ENCODE assay signal across 13 mouse cellular contexts in genomic region chr8:8812051-8812806, GRCm38 (mm10).
DNase-seq lines count a peak whose midpoint lies in the region; ATAC-seq and TF ChIP-seq lines count a peak whose summit lies in the region.
"Had no signal": no experiment of that assay in that cellular context is flagged by ENCODE, and none has a peak within 500 bp of the region (broad histone marks: within the 10 kb centered on the region; RNA-seq: fewer than 3 reads in every experiment).

No protein-coding gene starts in this region.

- no peaks in the 10 kb centered on the region for H3K4me1 ChIP-seq in intestine, embryonic 15.5 days (replicated peaks)
- H3K4me1 ChIP-seq in intestine, postnatal 0 days (replicated peaks; ENCODE audit: control insufficient read depth, insufficient read depth, low read length): no peaks in the 10 kb centered on the region
- H3K4me1 ChIP-seq in embryonic facial prominence, embryonic 11.5 days (ENCODE audit: control insufficient read depth, insufficient read depth, low read length): no peaks in the 10 kb centered on the region
- H3K4me1 ChIP-seq in limb, embryonic 11.5 days (ENCODE audit: control insufficient read depth, insufficient read depth, low read length): no peaks in the 10 kb centered on the region
- H3K4me1 ChIP-seq: midbrain, embryonic 13.5 days had no signal

- WGBS in intestine, embryonic 15.5 days: 67% methylated on average over 21 of the region's 21 CpGs
- WGBS in intestine, postnatal 0 days: 69% methylated on average over 21 of the region's 21 CpGs
- WGBS in embryonic facial prominence, embryonic 11.5 days: 62% methylated on average over 21 of the region's 21 CpGs
- 59% methylated on average over 21 of the region's 21 CpGs for WGBS in limb, embryonic 11.5 days

- no peak overlapping the region for H3K27ac ChIP-seq in intestine, embryonic 15.5 days
- no peak overlapping the region for H3K27ac ChIP-seq in intestine, postnatal 0 days (ENCODE audit: low read depth, low read length)
- H3K27ac ChIP-seq in embryonic facial prominence, embryonic 11.5 days (replicated peaks; ENCODE audit: low read depth, low read length): no peak overlapping the region; the same call in 1 of the 2 replicates
- no peak overlapping the region for H3K27ac ChIP-seq in limb, embryonic 11.5 days (replicated peaks; ENCODE audit: low read depth, low read length)
- H3K27ac ChIP-seq: left cerebral cortex, adult 2 months; liver, embryonic 14.5 days; midbrain, embryonic 13.5 days had no signal

- peak; percentile 58; the same call in 1 of the 2 replicates for ATAC-seq in intestine, embryonic 15.5 days
- no peak for ATAC-seq in intestine, postnatal 0 days
- no peak for ATAC-seq in embryonic facial prominence, embryonic 11.5 days (replicated peaks; ENCODE audit: insufficient number of reproducible peaks, low FRiP score, low TSS enrichment, low read depth)
- ATAC-seq in limb, embryonic 11.5 days (ENCODE audit: insufficient number of reproducible peaks, low FRiP score, low TSS enrichment, low read depth): no peak
- ATAC-seq: midbrain, embryonic 13.5 days had no signal

- no peaks in the 10 kb centered on the region for H3K9me3 ChIP-seq in intestine, embryonic 15.5 days
- H3K9me3 ChIP-seq in intestine, postnatal 0 days (ENCODE audit: control insufficient read depth): no peaks in the 10 kb centered on the region
- no peaks in the 10 kb centered on the region for H3K9me3 ChIP-seq in embryonic facial prominence, embryonic 11.5 days (replicated peaks; ENCODE audit: control insufficient read depth, low read length)
- peaks cover 2% of the 10 kb centered on the region; the same call in 1 of the 2 replicates for H3K9me3 ChIP-seq in limb, embryonic 11.5 days (ENCODE audit: control insufficient read depth, low read length)
- H3K9me3 ChIP-seq: midbrain, embryonic 13.5 days had no signal

- no peaks in the 10 kb centered on the region for H3K36me3 ChIP-seq in intestine, embryonic 15.5 days
- no peaks in the 10 kb centered on the region for H3K36me3 ChIP-seq in intestine, postnatal 0 days (ENCODE audit: control insufficient read depth, insufficient read depth)
- H3K36me3 ChIP-seq in embryonic facial prominence, embryonic 11.5 days (replicated peaks; ENCODE audit: control insufficient read depth, insufficient read depth, low read depth, low read length): no peaks in the 10 kb centered on the region
- no peaks in the 10 kb centered on the region for H3K36me3 ChIP-seq in limb, embryonic 11.5 days (ENCODE audit: control insufficient read depth, insufficient read depth, low read length)
- H3K36me3 ChIP-seq: midbrain, embryonic 13.5 days had no signal

- H3K4me2 ChIP-seq in intestine, embryonic 15.5 days (replicated peaks): no peak overlapping the region
- no peak overlapping the region; the same call in 1 of the 2 replicates for H3K4me2 ChIP-seq in intestine, postnatal 0 days (replicated peaks; ENCODE audit: low read depth)
- H3K4me2 ChIP-seq in embryonic facial prominence, embryonic 11.5 days (ENCODE audit: low read depth, low read length): no peak overlapping the region
- no peak overlapping the region for H3K4me2 ChIP-seq in limb, embryonic 11.5 days (ENCODE audit: low read depth, severe bottlenecking)
- H3K4me2 ChIP-seq: midbrain, embryonic 13.5 days had no signal

- no peak overlapping the region for H3K4me3 ChIP-seq in intestine, embryonic 15.5 days (replicated peaks)
- no peak overlapping the region for H3K4me3 ChIP-seq in intestine, postnatal 0 days (ENCODE audit: low read depth, low read length)
- no peak overlapping the region for H3K4me3 ChIP-seq in embryonic facial prominence, embryonic 11.5 days (ENCODE audit: low read depth, low read length)
- H3K4me3 ChIP-seq in limb, embryonic 11.5 days (ENCODE audit: low read depth, low read length): no peak overlapping the region
- H3K4me3 ChIP-seq: left cerebral cortex, adult 2 months; midbrain, embryonic 13.5 days had no signal

- peak; percentile 44 for DNase-seq in embryo, embryonic 11 days
- no peak for DNase-seq in embryo, embryonic 9.5 days (ENCODE audit: extremely low spot score)
- peak; percentile 70 for DNase-seq in embryonic facial prominence, embryonic 11.5 days (ENCODE audit: low spot score)
- peak; percentile 36 for DNase-seq in limb, embryonic 11.5 days (ENCODE audit: low spot score)
- no peak for DNase-seq in cerebellum, adult 9-10 months
- DNase-seq in kidney, adult 18-20 months: no peak
- DNase-seq: cerebellum, postnatal 10 days; thymus, adult 18-20 months had no signal

- H3K27me3 ChIP-seq in intestine, embryonic 15.5 days (replicated peaks): no peaks in the 10 kb centered on the region
- no peaks in the 10 kb centered on the region for H3K27me3 ChIP-seq in intestine, postnatal 0 days (replicated peaks; ENCODE audit: control insufficient read depth, insufficient read depth, low read length)
- H3K27me3 ChIP-seq in embryonic facial prominence, embryonic 11.5 days (ENCODE audit: control insufficient read depth, insufficient read depth, low read length): no peaks in the 10 kb centered on the region
- no peaks in the 10 kb centered on the region for H3K27me3 ChIP-seq in limb, embryonic 11.5 days (ENCODE audit: control insufficient read depth, insufficient read depth, low read length)
- H3K27me3 ChIP-seq: midbrain, embryonic 13.5 days had no signal

- TF ChIP-seq CTCF in intestine, postnatal 0 days (IDR thresholded peaks at IDR 0.05; ENCODE audit: low read depth): no peak

- H3K9ac ChIP-seq in intestine, embryonic 15.5 days: no peak overlapping the region
- H3K9ac ChIP-seq in intestine, postnatal 0 days (ENCODE audit: low read depth, low read length): no peak overlapping the region
- no peak overlapping the region for H3K9ac ChIP-seq in embryonic facial prominence, embryonic 11.5 days (replicated peaks; ENCODE audit: low read length)
- H3K9ac ChIP-seq in limb, embryonic 11.5 days (ENCODE audit: low read length): no peak overlapping the region
- H3K9ac ChIP-seq: liver, embryonic 14.5 days; midbrain, embryonic 13.5 days had no signal

Comparison
In these comparisons a context has a peak if more than half of its experiments do, and no peak if none do; other contexts are left out.
1. DNase-seq: peak in embryo, embryonic 11 days (single experiment), embryonic facial prominence, embryonic 11.5 days (single experiment) and limb, embryonic 11.5 days (single experiment); none in embryo, embryonic 9.5 days (single experiment), cerebellum, adult 9-10 months (single experiment) and kidney, adult 18-20 months (single experiment).